ENCODE assay signal across 24 mouse cellular contexts in the genomic region with DNA sequence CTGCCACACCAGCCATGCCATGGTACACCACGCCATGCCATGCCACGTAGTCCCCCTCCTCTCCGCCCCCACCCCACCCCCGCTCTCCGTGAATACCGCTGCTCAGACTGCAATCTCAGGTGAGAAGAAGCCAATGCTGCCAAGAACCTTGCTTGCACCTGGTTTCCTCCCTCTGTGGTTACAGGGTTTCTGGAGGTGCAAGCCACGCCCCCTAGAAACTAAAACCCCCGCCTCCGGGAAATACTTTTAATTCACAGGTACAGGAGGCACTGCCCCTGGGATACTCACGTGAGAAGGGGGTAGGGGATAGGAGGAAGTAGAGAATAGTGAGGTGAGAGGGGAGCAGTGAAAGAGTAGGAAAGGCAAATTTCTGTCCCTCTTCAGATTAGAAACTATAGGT. TPM values are rescaled to one million over a fixed set of nuclear protein-coding genes. Genes with fewer than 3 reads are reported as not detected.
DNase-seq lines count a peak whose midpoint lies in the region; ATAC-seq and TF ChIP-seq lines count a peak whose summit lies in the region.
"Had no signal": no experiment of that assay in that cellular context is flagged by ENCODE, and none has a peak within 500 bp of the region (broad histone marks: within the 10 kb centered on the region; RNA-seq: fewer than 3 reads in every experiment).

No protein-coding gene starts in this region.

- peak; percentile 47; the same call in 1 of the 2 replicates for ATAC-seq in embryonic facial prominence, embryonic 14.5 days (ENCODE audit: low read depth)
- ATAC-seq in lung, embryonic 14.5 days (ENCODE audit: insufficient read depth), result no peak
- no peak for ATAC-seq in liver, postnatal 0 days
- no peak for ATAC-seq in erythroid progenitor cell, adult 5-6 weeks (replicated peaks; ENCODE audit: low FRiP score, poor library complexity, severe bottlenecking)
- ATAC-seq: activated CD4-positive, CD25-positive, alpha-beta regulatory T cell, adult 4 months; CD4-positive, CD25-positive, alpha-beta regulatory T cell, adult 4 months; forebrain, postnatal 0 days; hindbrain, postnatal 0 days; liver, embryonic 12.5 days had no signal

- TF ChIP-seq EP300 in liver, postnatal 0 days (IDR thresholded peaks at IDR 0.05; ENCODE audit: low read depth), result no peak

- no peak for TF ChIP-seq CTCF in lung, embryonic 14.5 days (IDR thresholded peaks at IDR 0.05; ENCODE audit: low read depth)
- no peak for TF ChIP-seq CTCF in lung, adult 2 months (IDR thresholded peaks at IDR 0.05; ENCODE audit: insufficient read depth, low read length)
- TF ChIP-seq CTCF in liver, postnatal 0 days (IDR thresholded peaks at IDR 0.05; ENCODE audit: low read depth), result no peak

- no peak overlapping the region for H3K9ac ChIP-seq in embryonic facial prominence, embryonic 14.5 days (ENCODE audit: low read depth, low read length)
- H3K9ac ChIP-seq in lung, embryonic 14.5 days, result no peak overlapping the region
- no peak overlapping the region for H3K9ac ChIP-seq in liver, postnatal 0 days (replicated peaks)
- H3K9ac ChIP-seq: embryonic facial prominence, embryonic 13.5 days; forebrain, postnatal 0 days; liver, embryonic 12.5 days; midbrain, embryonic 12.5 days; neural tube, embryonic 12.5 days had no signal

- H3K27ac ChIP-seq in embryonic facial prominence, embryonic 14.5 days (replicated peaks; ENCODE audit: low read depth, low read length), result no peak overlapping the region
- H3K27ac ChIP-seq in embryonic facial prominence, embryonic 10.5 days (replicated peaks), result no peak overlapping the region
- H3K27ac ChIP-seq in lung, embryonic 14.5 days (ENCODE audit: low read depth), result no peak overlapping the region
- no peak overlapping the region for H3K27ac ChIP-seq in liver, postnatal 0 days (ENCODE audit: low read depth)
- H3K27ac ChIP-seq: embryonic facial prominence, embryonic 13.5 days; hindbrain, embryonic 10.5 days; hindbrain, postnatal 0 days; kidney, postnatal 0 days; layer of hippocampus, adult 2 months; liver, embryonic 12.5 days; midbrain, embryonic 12.5 days; neural tube, embryonic 12.5 days had no signal

- peaks cover 6% of the 10 kb centered on the region for H3K27me3 ChIP-seq in embryonic facial prominence, embryonic 14.5 days (replicated peaks; ENCODE audit: control insufficient read depth, insufficient read depth, low read length)
- H3K27me3 ChIP-seq in embryonic facial prominence, embryonic 10.5 days (replicated peaks; ENCODE audit: low read depth, poor library complexity, severe bottlenecking), result peaks cover 50% of the 10 kb centered on the region
- no peaks in the 10 kb centered on the region for H3K27me3 ChIP-seq in lung, embryonic 14.5 days (ENCODE audit: insufficient read depth, low read length)
- H3K27me3 ChIP-seq in liver, postnatal 0 days (ENCODE audit: insufficient read depth, low read length), result peaks cover 7% of the 10 kb centered on the region; the same call in 1 of the 2 replicates
- H3K27me3 ChIP-seq: midbrain, embryonic 12.5 days; neural tube, embryonic 12.5 days had no signal

- no peak overlapping the region for H3K4me3 ChIP-seq in embryonic facial prominence, embryonic 14.5 days (ENCODE audit: low read depth, low read length)
- no peak overlapping the region for H3K4me3 ChIP-seq in embryonic facial prominence, embryonic 10.5 days
- H3K4me3 ChIP-seq in lung, embryonic 14.5 days (ENCODE audit: low read depth, low read length), result no peak overlapping the region
- H3K4me3 ChIP-seq in lung, adult 2 months (replicated peaks; ENCODE audit: extremely low read depth, low read depth, low read length), result no peak overlapping the region
- no peak overlapping the region for H3K4me3 ChIP-seq in liver, postnatal 0 days (ENCODE audit: low read depth, low read length)
- H3K4me3 ChIP-seq: embryonic facial prominence, embryonic 13.5 days; hindbrain, embryonic 10.5 days; layer of hippocampus, adult 2 months; liver, embryonic 12.5 days; midbrain, embryonic 12.5 days; neural tube, embryonic 12.5 days had no signal

- peak; percentile 40 for DNase-seq in embryonic facial prominence, embryonic 14.5 days (ENCODE audit: low spot score)
- DNase-seq in embryonic facial prominence, embryonic 10.5 days (ENCODE audit: low spot score), result no peak
- DNase-seq in lung, embryonic 14.5 days, result peak; percentile 11
- DNase-seq in lung, adult 2 months, result no peak
- DNase-seq in lung, postnatal 25 days (ENCODE audit: low spot score), result peak; percentile 38
- no peak for DNase-seq in layer of hippocampus, adult 9-11 months
- DNase-seq in liver, postnatal 0 days, result no peak
- DNase-seq: adrenal gland, postnatal 14 days; cerebellum, adult 9-11 months; forebrain, postnatal 0 days; gastrocnemius, postnatal 36 days; right cerebral cortex, postnatal 4 days had no signal

- no peaks in the 10 kb centered on the region for H3K4me1 ChIP-seq in embryonic facial prominence, embryonic 14.5 days (ENCODE audit: control insufficient read depth, insufficient read depth, low read length)
- no peaks in the 10 kb centered on the region for H3K4me1 ChIP-seq in embryonic facial prominence, embryonic 10.5 days
- no peaks in the 10 kb centered on the region for H3K4me1 ChIP-seq in lung, embryonic 14.5 days (ENCODE audit: insufficient read depth)
- H3K4me1 ChIP-seq in lung, adult 2 months (ENCODE audit: control insufficient read depth, insufficient read depth, low read length), result no peaks in the 10 kb centered on the region
- H3K4me1 ChIP-seq in liver, postnatal 0 days (ENCODE audit: insufficient read depth), result no peaks in the 10 kb centered on the region
- H3K4me1 ChIP-seq: embryonic facial prominence, embryonic 13.5 days; hindbrain, embryonic 10.5 days; liver, embryonic 12.5 days; midbrain, embryonic 12.5 days; neural tube, embryonic 12.5 days had no signal

- H3K9me3 ChIP-seq in embryonic facial prominence, embryonic 14.5 days (ENCODE audit: control insufficient read depth, low read length), result no peaks in the 10 kb centered on the region
- H3K9me3 ChIP-seq in embryonic facial prominence, embryonic 10.5 days, result no peaks in the 10 kb centered on the region
- H3K9me3 ChIP-seq in lung, embryonic 14.5 days (ENCODE audit: low read depth, low read length), result no peaks in the 10 kb centered on the region
- no peaks in the 10 kb centered on the region for H3K9me3 ChIP-seq in liver, postnatal 0 days (ENCODE audit: low read length)
- H3K9me3 ChIP-seq: embryonic facial prominence, embryonic 13.5 days; G1E; hindbrain, embryonic 10.5 days; liver, embryonic 12.5 days; midbrain, embryonic 12.5 days; neural tube, embryonic 12.5 days had no signal

- TF ChIP-seq POLR2A in lung, adult 2 months (IDR thresholded peaks at IDR 0.05; ENCODE audit: borderline replicate concordance, extremely low read depth, low read depth, low read length), result no peak

- 40% methylated on average over 10 of the region's 10 CpGs for WGBS in embryonic facial prominence, embryonic 14.5 days
- 42% methylated on average over 10 of the region's 10 CpGs for WGBS in embryonic facial prominence, embryonic 10.5 days
- WGBS in lung, embryonic 14.5 days, result 24% methylated on average over 10 of the region's 10 CpGs
- WGBS in lung, adult 2 months, result 47% methylated on average over 10 of the region's 10 CpGs
- 57% methylated on average over 10 of the region's 10 CpGs for WGBS in liver, postnatal 0 days (ENCODE audit: insufficient replicate concordance)

- H3K36me3 ChIP-seq in embryonic facial prominence, embryonic 14.5 days (ENCODE audit: control insufficient read depth, insufficient read depth, low read length), result no peaks in the 10 kb centered on the region
- H3K36me3 ChIP-seq in embryonic facial prominence, embryonic 10.5 days (replicated peaks), result no peaks in the 10 kb centered on the region
- no peaks in the 10 kb centered on the region for H3K36me3 ChIP-seq in lung, embryonic 14.5 days (ENCODE audit: insufficient read depth)
- no peaks in the 10 kb centered on the region for H3K36me3 ChIP-seq in liver, postnatal 0 days (replicated peaks; ENCODE audit: insufficient read depth, low read length)
- H3K36me3 ChIP-seq: embryonic facial prominence, embryonic 13.5 days; G1E; hindbrain, embryonic 10.5 days; liver, embryonic 12.5 days; midbrain, embryonic 12.5 days; neural tube, embryonic 12.5 days had no signal

- no peak overlapping the region for H3K4me2 ChIP-seq in embryonic facial prominence, embryonic 14.5 days (ENCODE audit: low read depth, low read length)
- H3K4me2 ChIP-seq in lung, embryonic 14.5 days, result no peak overlapping the region
- no peak overlapping the region for H3K4me2 ChIP-seq in liver, postnatal 0 days (ENCODE audit: low read depth, low read length)
- H3K4me2 ChIP-seq: embryonic facial prominence, embryonic 13.5 days; liver, embryonic 12.5 days; midbrain, embryonic 12.5 days; neural tube, embryonic 12.5 days had no signal

RNA-seq across cellular contexts. Expression of a gene that starts 55.0 kb away (rescaled TPM):
- 1.6 and 2.2 TPM in 2 replicates for polyA plus RNA-seq in embryonic facial prominence, embryonic 14.5 days (2014; fragmentation: Nextera tagmentation; extraction: Ambion mirVana)
- 109 and 139 TPM in 2 replicates for polyA plus RNA-seq in embryonic facial prominence, embryonic 10.5 days (2016; fragmentation: Nextera tagmentation; extraction: Ambion mirVana)
- 4.1 and 6.6 TPM in 2 replicates for polyA plus RNA-seq in lung, embryonic 14.5 days (2014; fragmentation: Nextera tagmentation; extraction: Ambion mirVana)
- 1.3 and 1.4 TPM in 2 replicates for polyA plus RNA-seq in lung, adult 2 months (2012; rRNA removed)
- 3.9 and 4.2 TPM in 2 replicates for polyA plus RNA-seq in liver, postnatal 0 days (2015; fragmentation: Nextera tagmentation; extraction: Ambion mirVana)
- total RNA-seq in erythroid progenitor cell, adult 5-6 weeks (2015; ENCODE audit: low replicate concordance), result not detected in 2 replicates
- not detected in 2 replicates for total RNA-seq in erythroid progenitor cell, adult 5-6 weeks (2017; ENCODE audit: low replicate concordance)
- total RNA-seq: gastrocnemius, postnatal 36 days had no signal

Comparison
In these comparisons a context has a peak if more than half of its experiments do, and no peak if none do; other contexts are left out.
1. DNase-seq: peak in embryonic facial prominence, embryonic 14.5 days (single experiment), lung, embryonic 14.5 days (single experiment) and lung, postnatal 25 days (single experiment); none in embryonic facial prominence, embryonic 10.5 days (single experiment), lung, adult 2 months (single experiment), layer of hippocampus, adult 9-11 months (single experiment) and liver, postnatal 0 days (single experiment).
2. RNA of a gene that starts 55.0 kb away (polyA plus RNA-seq): 109 to 139 TPM in embryonic facial prominence, embryonic 10.5 days; 4.1 to 6.6 TPM in lung, embryonic 14.5 days, 3.9 to 4.2 TPM in liver, postnatal 0 days, 1.6 to 2.2 TPM in embryonic facial prominence, embryonic 14.5 days and 1.3 to 1.4 TPM in lung, adult 2 months; every median in the first group is over 10 times any median in the second.